Mouse (Mus musculus) limb, embryonic 15.5 days (tissue): ENCODE results near the gene Exoc8. TPM values are rescaled to one million over a fixed set of nuclear protein-coding genes. Genes with fewer than 3 reads are reported as not detected.

Source experiments
- polyA plus RNA-seq: library from polyadenylated mRNA; unstranded; fragments of >200 nt; fragmentation: Nextera tagmentation; extraction: Ambion mirVana; gene quantifications from 2 replicates; pipeline ENCODE4 v1.2.1, GENCODE M21; 2015

The Exoc8 gene
- polyA plus RNA-seq, 1 experiment from 2014 or later = 8.1 TPM

Other genes with a start within 250 kb of the Exoc8 start
- gene 2310022B05Rik, start 234.3 kb downstream of the Exoc8 start, polyA plus RNA-seq = 34.2 and 36.6 TPM in 2 replicates
- 41.6 and 43.0 TPM in 2 replicates for gene Ttc13, start 175.7 kb downstream of the Exoc8 start, polyA plus RNA-seq
- gene Arv1, start 175.6 kb downstream of the Exoc8 start, polyA plus RNA-seq = 18.4 and 19.5 TPM in 2 replicates
- 5.5 and 7.4 TPM in 2 replicates for gene Fam89a, start 145.9 kb downstream of the Exoc8 start, polyA plus RNA-seq
- gene Trim67, start 104.6 kb downstream of the Exoc8 start, polyA plus RNA-seq = 0.06 and 0.14 TPM in 2 replicates
- gene Gnpat, start 34.7 kb downstream of the Exoc8 start, polyA plus RNA-seq = 83.9 and 88.7 TPM in 2 replicates
- gene 2810004N23Rik, start 34.6 kb downstream of the Exoc8 start, polyA plus RNA-seq = 40.2 and 41.9 TPM in 2 replicates
- 10.6 and 11.8 TPM in 2 replicates for gene Sprtn, start 181 bp upstream of the Exoc8 start, polyA plus RNA-seq
- gene Egln1, start 51.6 kb upstream of the Exoc8 start, polyA plus RNA-seq = 13.4 and 16.5 TPM in 2 replicates
- 122 and 127 TPM in 2 replicates for gene Tsnax, start 115.3 kb upstream of the Exoc8 start, polyA plus RNA-seq
- gene Disc1, start 156.5 kb upstream of the Exoc8 start, polyA plus RNA-seq = 2.3 TPM in 2 replicates